Mouse (Mus musculus) kidney, embryonic 15.5 days (tissue): ENCODE results near the gene Rtbdn. TPM values are rescaled to one million over a fixed set of nuclear protein-coding genes. Genes with fewer than 3 reads are reported as not detected.

ENCODE experiments used
- ATAC-seq: fragments of 200-750 bp; cut with Nextera tagmentation; replicated peaks from 2 replicates; pipeline ENCODE4 v1.8.0; 2017; ENCODE audit warnings: moderate TSS enrichment; ENCODE audit not compliant: low FRiP score
- H3K27ac ChIP-seq: fragments of 300-500 bp; sonication (generic); 2 replicates; pipeline ENCODE4 v1.5.1; 2015; ENCODE audit warnings: mild to moderate bottlenecking, inconsistent platforms
- H3K27me3 ChIP-seq: fragments of 300-500 bp; sonication (generic); 2 replicates; pipeline ENCODE4 v1.6.1; 2015; ENCODE audit warnings: inconsistent platforms
- H3K36me3 ChIP-seq: fragments of 300-500 bp; sonication (generic); 2 replicates; pipeline ENCODE4 v1.6.1; 2015; ENCODE audit warnings: inconsistent platforms
- H3K4me1 ChIP-seq: fragments of 300-500 bp; sonication (generic); 2 replicates; pipeline ENCODE4 v1.6.1; 2015; ENCODE audit warnings: inconsistent platforms
- H3K4me2 ChIP-seq: fragments of 300-500 bp; sonication (generic); 2 replicates; pipeline ENCODE4 v1.6.1; 2015; ENCODE audit warnings: moderate library complexity, mild to moderate bottlenecking, inconsistent platforms
- H3K4me3 ChIP-seq: fragments of 300-500 bp; sonication (generic); replicated peaks from 2 replicates; pipeline ENCODE4 v1.5.1; 2015; ENCODE audit warnings: mild to moderate bottlenecking, inconsistent platforms
- H3K9ac ChIP-seq: fragments of 300-500 bp; sonication (generic); 2 replicates; pipeline ENCODE4 v1.6.1; 2015; ENCODE audit warnings: mild to moderate bottlenecking, inconsistent platforms
- H3K9me3 ChIP-seq: fragments of 300-500 bp; sonication (generic); replicated peaks from 2 replicates; pipeline ENCODE4 v1.6.1; 2016; ENCODE audit warnings: inconsistent platforms
- WGBS: fragments of 180-500 bp; shearing (Covaris S2); methylation state at CpG from one replicate; pipeline ENCODE4 v1.1.7; 2015; ENCODE audit warnings: mixed read lengths; 5-methylcytosine and 5-hydroxymethylcytosine counted together
- polyA plus RNA-seq: library from polyadenylated mRNA; unstranded; fragments of >200 nt; fragmentation: Nextera tagmentation; extraction: Ambion mirVana; gene quantifications from 2 replicates; pipeline ENCODE4 v1.2.1, GENCODE M21; 2015

Rtbdn gene
- polyA plus RNA-seq, 1 experiment from 2014 or later, result 0.45 TPM

DNA sequence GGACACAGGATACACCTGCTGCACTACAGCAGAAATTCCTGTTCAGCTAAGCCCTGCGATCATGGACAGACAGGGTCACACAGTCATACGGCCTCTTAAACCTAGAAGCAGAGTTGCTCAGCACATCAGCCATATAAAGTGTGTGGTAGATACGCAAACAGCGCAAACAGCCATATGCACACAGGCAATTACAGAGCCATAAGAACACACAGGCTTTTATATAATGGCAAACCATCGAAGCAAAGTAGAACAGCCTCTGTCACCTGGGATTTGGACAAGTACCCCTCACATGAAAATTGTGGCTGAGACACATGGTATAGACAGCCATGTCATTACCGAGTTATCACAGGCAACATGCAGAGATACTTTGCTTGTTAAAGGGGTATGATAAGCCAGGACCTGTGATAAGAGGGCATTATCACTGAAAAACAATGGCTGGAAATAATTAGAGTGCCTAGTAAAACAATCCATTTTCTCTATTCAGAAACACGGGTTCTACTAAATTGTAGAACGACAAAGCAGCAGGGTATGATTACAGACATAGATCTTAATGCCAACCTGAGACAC, 39.7 kb downstream of the Rtbdn start:
- Histone ChIP-seq H3K9ac (peak overlapping the region; percentile 66; the same call in 1 of the 2 replicates), H3K9me3 (no peaks in the 10 kb centered on the region), H3K4me2 (peak overlapping the region; percentile 100), H3K27ac (peak overlapping the region; percentile 85), H3K36me3 (no peaks in the 10 kb centered on the region), H3K4me3 (peak overlapping the region; percentile 55), H3K27me3 (peaks cover 20% of the 10 kb centered on the region), H3K4me1 (peaks cover 55% of the 10 kb centered on the region)
- no peak for ATAC-seq
- WGBS, result 41% methylated on average over 8 of the region's 8 CpGs

DNA sequence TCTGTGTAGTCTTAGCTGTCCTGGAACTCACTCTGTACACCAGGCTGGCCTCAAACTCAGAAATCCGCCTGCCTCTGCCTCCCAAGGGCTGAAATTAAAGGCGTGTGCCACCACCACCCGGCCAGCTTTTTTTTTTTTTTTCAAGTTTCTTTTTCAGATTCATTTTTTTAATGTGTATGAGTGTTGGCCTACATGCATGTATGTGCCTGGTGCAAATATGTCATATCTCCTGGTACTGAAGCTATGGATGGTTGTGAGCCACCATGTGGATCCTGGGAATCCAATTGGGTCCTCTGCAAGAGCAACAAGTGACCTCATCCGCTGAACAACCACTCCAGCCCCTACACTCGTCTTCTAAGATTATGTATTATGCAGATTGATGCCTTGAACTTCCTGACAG, 40.6 kb downstream of the Rtbdn start:
- Histone ChIP-seq H3K9ac (no peak overlapping the region), H3K4me3 (no peak overlapping the region), H3K4me1 (peaks cover 46% of the 10 kb centered on the region), H3K27me3 (peaks cover 20% of the 10 kb centered on the region), H3K27ac (no peak overlapping the region), H3K9me3 (no peaks in the 10 kb centered on the region), H3K36me3 (no peaks in the 10 kb centered on the region), H3K4me2 (no peak overlapping the region)
- ATAC-seq, result no peak
- 88% methylated on average over 5 of the region's 5 CpGs for WGBS

DNA sequence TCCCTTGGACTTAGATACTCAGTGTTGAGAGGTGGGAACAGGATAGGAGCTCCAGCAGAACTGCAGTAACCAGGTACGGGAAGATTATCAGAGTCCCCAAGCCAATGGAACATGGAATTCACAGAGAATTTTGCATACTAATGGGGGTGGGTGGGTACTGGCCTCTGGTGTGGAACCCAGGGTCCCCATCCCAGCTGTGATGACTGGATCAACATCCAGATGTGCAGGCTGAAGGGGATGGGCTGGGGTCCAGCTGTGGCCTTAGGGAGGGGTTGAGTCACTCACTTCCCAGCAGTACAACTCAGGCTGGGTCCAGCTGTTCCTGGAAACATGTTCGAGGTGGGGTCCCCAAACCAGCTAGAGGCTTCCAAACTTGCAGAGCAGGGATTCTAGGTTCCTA, 41.1 kb downstream of the Rtbdn start:
- H3K4me2 ChIP-seq, result no peak overlapping the region
- no peak overlapping the region for H3K9ac ChIP-seq
- peaks cover 44% of the 10 kb centered on the region for H3K4me1 ChIP-seq
- H3K27me3 ChIP-seq, result peaks cover 20% of the 10 kb centered on the region
- no peak overlapping the region for H3K27ac ChIP-seq
- H3K4me3 ChIP-seq, result no peak overlapping the region
- 75% methylated on average over 2 of the region's 2 CpGs for WGBS
- no peaks in the 10 kb centered on the region for H3K36me3 ChIP-seq
- no peaks in the 10 kb centered on the region for H3K9me3 ChIP-seq
- ATAC-seq, result no peak

DNA sequence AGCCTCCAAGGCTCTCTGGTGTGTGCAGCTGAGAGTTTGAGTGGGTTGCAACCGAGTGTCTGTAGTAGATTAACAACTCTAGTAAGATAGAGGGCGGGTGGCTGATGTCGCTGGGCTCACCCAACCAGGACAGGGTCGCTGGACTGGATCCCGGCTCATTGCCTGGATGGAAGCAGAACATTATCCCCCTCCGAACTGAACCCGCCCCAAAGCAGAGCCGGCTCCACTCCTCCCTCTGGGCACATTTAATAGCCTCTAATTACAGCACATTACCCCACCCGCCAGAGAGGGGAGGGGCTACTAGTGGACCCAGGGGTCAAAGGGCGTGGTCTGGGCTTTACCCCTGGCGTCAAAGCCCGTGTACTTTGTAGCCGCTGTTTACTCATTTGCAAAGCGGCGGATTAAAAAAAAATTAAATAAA, 42.5 kb downstream of the Rtbdn start:
- Histone ChIP-seq H3K36me3 (no peaks in the 10 kb centered on the region), H3K4me1 (peaks cover 39% of the 10 kb centered on the region), H3K27ac (peak overlapping the region; percentile 82), H3K9me3 (no peaks in the 10 kb centered on the region), H3K27me3 (peaks cover 22% of the 10 kb centered on the region), H3K4me3 (peak overlapping the region; percentile 58), H3K4me2 (peak overlapping the region; percentile 85), H3K9ac (no peak overlapping the region; the same call in 1 of the 2 replicates)
- no peak; the same call in 1 of the 2 replicates for ATAC-seq
- 4% methylated on average over 15 of the region's 15 CpGs for WGBS

DNA sequence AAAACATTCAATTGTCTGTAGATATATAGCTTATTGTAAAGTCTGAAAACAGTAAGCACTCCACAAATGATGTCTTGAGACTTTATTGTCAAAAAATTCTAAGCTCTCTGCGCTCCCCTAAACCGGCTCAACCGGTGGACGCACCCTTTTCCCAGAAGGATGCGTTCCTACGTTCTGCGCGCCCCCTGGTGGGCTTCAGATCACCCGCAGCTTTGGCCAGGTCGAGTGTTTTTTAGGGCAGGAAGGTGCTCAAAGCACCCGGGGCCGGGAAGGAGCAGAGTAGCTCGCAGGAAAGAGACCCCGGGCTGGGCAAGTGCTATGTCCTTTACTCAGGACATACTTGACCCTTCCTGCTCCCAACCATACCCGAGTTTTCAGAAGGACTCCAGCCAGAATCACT, 43.0 kb downstream of the Rtbdn start:
- H3K9me3 ChIP-seq, result no peaks in the 10 kb centered on the region
- peaks cover 34% of the 10 kb centered on the region for H3K4me1 ChIP-seq
- peak overlapping the region; percentile 85 for H3K4me2 ChIP-seq
- H3K9ac ChIP-seq, result peak overlapping the region; percentile 59
- peaks cover 26% of the 10 kb centered on the region for H3K27me3 ChIP-seq
- H3K27ac ChIP-seq, result peak overlapping the region; percentile 83
- H3K4me3 ChIP-seq, result peak overlapping the region; percentile 58
- WGBS, result under 1% methylated on average over 15 of the region's 15 CpGs
- peaks cover 3% of the 10 kb centered on the region; the same call in 1 of the 2 replicates for H3K36me3 ChIP-seq
- ATAC-seq, result peak; percentile 55

DNA sequence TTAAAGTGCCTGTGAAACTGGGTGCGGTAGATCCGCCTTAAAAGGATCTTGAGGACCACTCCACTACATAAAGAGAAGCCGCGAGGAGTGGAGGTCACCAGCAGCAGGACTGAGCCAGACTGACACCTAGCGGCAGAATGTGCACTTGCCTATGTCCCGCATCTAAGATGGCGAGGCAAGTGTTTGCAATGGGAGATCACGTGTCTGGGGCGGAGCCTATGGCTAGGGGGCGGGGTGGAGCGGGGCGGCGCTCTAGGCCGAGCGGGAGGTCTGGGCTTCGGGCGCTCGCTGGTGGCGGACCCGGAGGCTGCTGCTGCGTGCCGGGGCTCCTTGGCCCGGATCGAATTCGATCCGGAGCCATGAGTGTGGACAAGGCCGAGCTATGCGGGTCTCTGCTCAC, 43.6 kb downstream of the Rtbdn start, which contains the start of gene Hook2:
Gene Hook2 (plus strand): TSS at position 255 of the 400 bp plus-strand sequence.
- under 1% methylated on average over 28 of the region's 28 CpGs for WGBS
- ATAC-seq, result peak; percentile 91
- Histone ChIP-seq H3K9ac (peak within 1 kb of the TSS; percentile 69), H3K4me1 (peaks cover 29% of the 10 kb centered on the region), H3K4me3 (peak within 1 kb of the TSS; percentile 58), H3K4me2 (peak within 1 kb of the TSS; percentile 85), H3K9me3 (no peaks in the 10 kb centered on the region), H3K36me3 (peaks cover 9% of the 10 kb centered on the region; the same call in 1 of the 2 replicates), H3K27ac (peak within 1 kb of the TSS; percentile 85), H3K27me3 (peaks cover 31% of the 10 kb centered on the region)

DNA sequence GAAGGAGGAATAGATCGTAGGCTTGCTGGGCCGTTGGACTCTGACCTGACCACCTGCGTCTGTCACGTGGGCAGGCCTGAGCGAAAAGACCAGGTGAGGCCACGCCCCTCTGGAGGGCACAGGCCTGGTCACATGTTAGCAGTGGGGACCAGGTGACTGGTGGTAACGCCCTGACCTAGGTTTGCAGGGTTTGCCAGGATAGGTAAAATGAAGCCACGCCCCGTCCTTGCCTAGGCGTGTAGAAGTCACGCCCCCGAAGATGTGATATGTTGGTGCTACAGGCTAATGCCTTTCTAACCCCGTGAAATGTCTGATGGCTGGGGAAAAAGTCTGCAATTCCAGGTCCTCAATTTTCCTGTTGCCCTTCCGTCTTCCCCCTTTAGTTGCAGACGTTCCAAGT, 44.0 kb downstream of the Rtbdn start:
- peak overlapping the region; percentile 85 for H3K27ac ChIP-seq
- H3K4me3 ChIP-seq, result peak overlapping the region; percentile 58
- peak overlapping the region; percentile 85 for H3K4me2 ChIP-seq
- H3K4me1 ChIP-seq, result peaks cover 29% of the 10 kb centered on the region
- peaks cover 36% of the 10 kb centered on the region for H3K27me3 ChIP-seq
- 2% methylated on average over 15 of the region's 15 CpGs for WGBS
- ATAC-seq, result peak; percentile 72
- no peaks in the 10 kb centered on the region for H3K9me3 ChIP-seq
- H3K9ac ChIP-seq, result peak overlapping the region; percentile 69
- H3K36me3 ChIP-seq, result peaks cover 9% of the 10 kb centered on the region; the same call in 1 of the 2 replicates

DNA sequence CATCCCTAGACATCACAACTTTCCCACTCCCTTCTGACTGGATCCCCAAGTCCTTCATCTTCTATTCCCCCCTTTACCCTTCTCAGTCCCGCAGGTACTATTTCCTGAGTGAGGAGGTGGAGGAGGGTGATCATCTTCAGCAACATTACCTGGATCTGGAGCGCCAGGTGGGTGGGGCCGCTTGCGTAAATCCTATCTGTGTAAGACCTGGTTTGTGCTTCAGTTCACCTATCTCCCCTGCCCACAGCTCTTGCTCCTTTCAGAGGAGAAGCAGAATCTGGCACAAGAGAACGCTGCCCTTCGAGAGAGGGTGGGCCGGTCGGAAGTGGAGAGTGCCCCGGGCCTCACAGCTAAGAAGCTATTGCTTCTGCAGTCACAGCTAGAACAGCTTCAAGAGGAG, 47.6 kb downstream of the Rtbdn start:
- Histone ChIP-seq H3K9ac (no peak overlapping the region), H3K9me3 (no peaks in the 10 kb centered on the region), H3K36me3 (peaks cover 19% of the 10 kb centered on the region), H3K4me2 (no peak overlapping the region), H3K27ac (no peak overlapping the region), H3K4me3 (no peak overlapping the region), H3K27me3 (peaks cover 24% of the 10 kb centered on the region), H3K4me1 (peaks cover 28% of the 10 kb centered on the region)
- ATAC-seq, result no peak
- 91% methylated on average over 9 of the region's 9 CpGs for WGBS

DNA sequence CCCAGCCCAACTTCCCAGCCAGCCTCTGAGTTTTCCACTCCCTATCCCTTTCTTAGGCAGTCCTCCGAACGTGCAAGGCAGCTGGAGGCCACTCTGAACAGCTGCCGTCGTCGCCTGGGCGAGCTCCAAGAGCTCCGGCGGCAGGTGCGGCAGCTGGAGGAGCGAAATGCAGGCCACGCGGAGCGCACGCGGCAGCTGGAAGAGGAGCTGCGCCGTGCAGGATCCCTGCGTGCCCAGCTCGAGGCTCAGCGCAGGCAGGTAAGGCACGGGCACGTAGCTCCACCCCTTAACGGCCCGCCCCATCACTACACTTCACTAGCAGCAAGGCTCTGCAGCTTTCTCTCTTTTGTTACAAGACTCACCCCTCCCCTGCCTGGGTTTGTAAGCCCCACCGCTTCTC, 48.9 kb downstream of the Rtbdn start:
- Histone ChIP-seq H3K9me3 (no peaks in the 10 kb centered on the region), H3K9ac (no peak overlapping the region), H3K27me3 (peaks cover 24% of the 10 kb centered on the region), H3K27ac (no peak overlapping the region), H3K4me3 (no peak overlapping the region), H3K4me2 (0 out of 2 replicates have a peak overlapping the region, but pooled peaks have one; percentile 25), H3K36me3 (peaks cover 19% of the 10 kb centered on the region), H3K4me1 (peaks cover 23% of the 10 kb centered on the region)
- WGBS, result 21% methylated on average over 25 of the region's 25 CpGs
- no peak for ATAC-seq

DNA sequence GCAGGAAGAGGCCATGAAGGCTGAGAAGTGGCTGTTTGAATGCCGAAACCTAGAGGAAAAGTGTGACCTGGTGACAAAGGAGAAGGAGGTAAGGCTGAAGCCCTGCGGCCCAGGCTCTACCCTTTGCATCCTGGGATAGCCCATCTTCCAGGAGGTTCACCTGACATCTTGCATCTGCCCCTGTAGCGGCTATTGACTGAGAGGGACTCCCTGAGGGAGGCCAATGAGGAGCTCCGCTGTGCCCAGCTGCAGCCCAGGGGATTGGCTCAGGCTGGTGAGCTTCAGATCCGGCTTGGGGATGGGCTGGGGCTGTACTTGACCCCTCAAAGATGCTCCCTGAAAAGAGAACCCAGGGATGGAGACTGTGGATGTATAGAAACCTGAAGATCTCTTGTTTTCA, 50.2 kb downstream of the Rtbdn start:
- Histone ChIP-seq H3K36me3 (peaks cover 19% of the 10 kb centered on the region), H3K27me3 (peaks cover 24% of the 10 kb centered on the region), H3K27ac (no peak overlapping the region), H3K9ac (no peak overlapping the region), H3K4me2 (no peak overlapping the region), H3K4me1 (peaks cover 16% of the 10 kb centered on the region), H3K9me3 (no peaks in the 10 kb centered on the region), H3K4me3 (no peak overlapping the region)
- ATAC-seq, result no peak
- WGBS, result 88% methylated on average over 5 of the region's 5 CpGs

DNA sequence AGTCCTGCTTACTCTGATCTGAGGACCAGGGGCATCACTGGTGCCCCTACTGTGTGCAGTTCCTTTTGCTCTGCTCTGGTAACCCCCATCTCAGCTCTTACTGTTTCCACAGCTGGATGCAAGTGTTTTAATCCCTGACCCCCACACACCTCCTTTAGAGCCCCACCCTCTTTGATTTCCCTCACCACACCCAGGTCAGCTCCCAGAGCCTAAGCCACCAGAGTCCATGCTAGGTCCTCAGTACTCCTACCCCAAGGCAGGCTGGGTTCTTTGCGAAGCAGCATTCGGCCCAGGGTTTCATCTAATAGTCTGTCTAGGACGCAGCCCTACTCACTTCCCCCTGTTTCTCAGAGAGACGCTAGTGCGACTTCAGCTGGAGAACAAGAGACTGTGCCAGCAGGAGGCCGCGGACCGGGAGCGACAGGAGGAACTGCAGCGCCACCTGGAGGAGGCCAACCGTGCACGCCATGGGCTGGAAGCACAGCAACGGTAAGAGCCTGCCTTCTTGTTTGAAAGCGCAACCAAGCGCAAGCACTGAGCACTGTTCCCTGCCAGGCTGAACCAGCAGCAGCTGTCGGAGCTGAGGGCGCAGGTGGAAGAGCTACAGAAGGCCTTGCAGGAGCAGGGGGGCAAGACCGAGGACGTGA, 51.0 kb downstream of the Rtbdn start:
- 9% methylated on average over 19 of the region's 19 CpGs for WGBS
- peak; percentile 59 for ATAC-seq

More for the DNA sequence above, 51.0 kb downstream of the Rtbdn start:
- H3K4me1 ChIP-seq, result peaks cover 16% of the 10 kb centered on the region
- peaks cover 21% of the 10 kb centered on the region for H3K36me3 ChIP-seq
- no peak overlapping the region for H3K27ac ChIP-seq
- H3K4me2 ChIP-seq, result peak overlapping the region; percentile 21
- no peak overlapping the region; the same call in 1 of the 2 replicates for H3K4me3 ChIP-seq
- H3K27me3 ChIP-seq, result peaks cover 24% of the 10 kb centered on the region
- no peaks in the 10 kb centered on the region for H3K9me3 ChIP-seq
- no peak overlapping the region for H3K9ac ChIP-seq
